In the genomic region with DNA sequence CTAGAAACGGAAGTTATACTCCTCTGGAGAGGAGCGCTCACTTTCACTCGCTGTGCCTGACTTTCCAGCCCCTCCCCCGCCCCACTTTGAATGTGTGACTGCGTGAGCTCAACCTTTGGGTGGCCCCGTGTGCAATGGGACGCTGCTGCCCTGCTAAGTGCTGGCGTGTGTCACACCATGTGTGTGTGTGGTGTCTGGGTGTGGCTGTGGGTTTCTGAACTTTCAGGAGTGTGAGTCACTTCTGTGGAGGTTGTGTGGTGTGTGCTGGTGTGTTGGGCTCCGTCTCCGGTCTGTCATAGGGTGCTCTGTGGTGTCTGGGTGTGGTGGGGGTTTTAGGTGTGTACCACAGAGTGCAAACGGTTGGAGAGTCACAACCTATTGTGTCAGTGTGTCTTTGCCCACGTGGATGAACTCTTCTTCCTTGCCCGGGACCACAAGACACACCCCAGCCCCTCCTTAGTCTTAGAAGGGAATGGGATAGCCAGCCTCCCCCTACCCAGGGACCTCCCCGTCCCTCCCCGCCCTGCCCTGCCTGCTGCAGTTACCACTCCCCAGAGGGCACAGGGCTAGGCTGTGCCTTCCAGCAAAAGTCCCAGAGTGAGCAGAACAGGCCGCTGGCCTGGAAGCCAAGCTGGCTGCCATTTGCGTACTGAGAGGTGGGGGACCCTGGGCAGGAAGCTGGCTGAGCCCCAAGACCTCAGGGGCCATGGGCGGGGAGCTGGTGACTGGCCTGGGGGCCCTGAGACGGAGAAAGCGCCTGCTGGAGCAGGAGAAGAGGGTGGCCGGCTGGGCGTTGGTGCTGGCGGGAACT, we compare ENCODE assay signal across 8 mouse cellular contexts. TPM values are rescaled to one million over a fixed set of nuclear protein-coding genes. Genes with fewer than 3 reads are reported as not detected.
A peak's percentile ranks its signal among the peaks of the same experiment; 100 is the strongest.
DNase-seq lines count a peak whose midpoint lies in the region; ATAC-seq and TF ChIP-seq lines count a peak whose summit lies in the region.

A gene (plus strand): TSS at position 533 of the 811 bp plus-strand sequence.

- H3K4me1 ChIP-seq in intestine, embryonic 15.5 days (replicated peaks), result peaks cover 6% of the 10 kb centered on the region; the same call in 1 of the 2 replicates
- peaks cover 30% of the 10 kb centered on the region for H3K4me1 ChIP-seq in neural tube, embryonic 13.5 days (replicated peaks)

- H3K4me2 ChIP-seq in intestine, embryonic 15.5 days (replicated peaks), result no peak within 1 kb of the TSS; the same call in 1 of the 2 replicates
- peak within 1 kb of the TSS; percentile 9; the same call in 1 of the 2 replicates for H3K4me2 ChIP-seq in neural tube, embryonic 13.5 days

- H3K9ac ChIP-seq in intestine, embryonic 15.5 days, result no peak within 1 kb of the TSS
- H3K9ac ChIP-seq in neural tube, embryonic 13.5 days, result peak within 1 kb of the TSS; percentile 45; the same call in 1 of the 2 replicates

- TF ChIP-seq CTCF in gastrocnemius, adult 2 months (IDR thresholded peaks at IDR 0.05), result no peak

- no peaks in the 10 kb centered on the region for H3K9me3 ChIP-seq in intestine, embryonic 15.5 days
- no peaks in the 10 kb centered on the region for H3K9me3 ChIP-seq in neural tube, embryonic 13.5 days

- intact Hi-C loops in gastrocnemius, adult 2 months (cut with DNase I), result no loop called here
- intact Hi-C loops in left cerebral cortex, postnatal 36 days (cut with DNase I), result no loop called here

- WGBS in intestine, embryonic 15.5 days, result 36% methylated on average over 23 of the region's 23 CpGs
- WGBS in neural tube, embryonic 13.5 days, result 46% methylated on average over 23 of the region's 23 CpGs

- peak; percentile 10 for DNase-seq in gastrocnemius, adult 2 months
- DNase-seq in gastrocnemius, adult 18-20 months (ENCODE audit: low spot score), result no peak
- no peak for DNase-seq in left cerebral cortex, postnatal 36 days (ENCODE audit: low spot score in 2 of 2)
- no peak for DNase-seq in Muller cell, postnatal 12 days (ENCODE audit: inconsistent ontology term)
- DNase-seq in c-Kit-positive CD71-positive TER-119-positive erythroid progenitor cells, embryonic 14.5 days (ENCODE audit: low spot score), result no peak

- peak within 1 kb of the TSS; percentile 47 for H3K4me3 ChIP-seq in gastrocnemius, adult 2 months
- 0 out of 2 replicates have a peak within 1 kb of the TSS, but pooled peaks have one; percentile 9 for H3K4me3 ChIP-seq in intestine, embryonic 15.5 days (replicated peaks)
- peak within 1 kb of the TSS; percentile 8; the same call in 1 of the 2 replicates for H3K4me3 ChIP-seq in neural tube, embryonic 13.5 days

- ATAC-seq in CD4-positive, CD25-positive, alpha-beta regulatory T cell, adult 4 months, result peak; percentile 66
- peak; percentile 46; the same call in 1 of the 2 replicates for ATAC-seq in intestine, embryonic 15.5 days
- ATAC-seq in neural tube, embryonic 13.5 days (ENCODE audit: low read depth), result no peak

- H3K27me3 ChIP-seq in intestine, embryonic 15.5 days (replicated peaks), result no peaks in the 10 kb centered on the region
- no peaks in the 10 kb centered on the region for H3K27me3 ChIP-seq in neural tube, embryonic 13.5 days

- H3K36me3 ChIP-seq in intestine, embryonic 15.5 days, result no peaks in the 10 kb centered on the region
- H3K36me3 ChIP-seq in neural tube, embryonic 13.5 days, result no peaks in the 10 kb centered on the region

- peak within 1 kb of the TSS; percentile 38; the same call in 1 of the 2 replicates for H3K27ac ChIP-seq in gastrocnemius, adult 2 months
- no peak within 1 kb of the TSS for H3K27ac ChIP-seq in intestine, embryonic 15.5 days
- H3K27ac ChIP-seq in neural tube, embryonic 13.5 days (replicated peaks), result no peak within 1 kb of the TSS

RNA-seq across cellular contexts. Expression of the gene that starts here (rescaled TPM):
- total RNA-seq in gastrocnemius, adult 2 months (2021), result under 1 TPM; 0.25 to 0.64 TPM
- total RNA-seq in gastrocnemius, adult 18-20 months (2021), result under 1 TPM; 0.46 to 0.50 TPM
- polyA plus RNA-seq in CD4-positive, CD25-positive, alpha-beta regulatory T cell, adult 4 months (2017; shearing (Covaris generic)), result 100 to 1,000 TPM; 130 to 152 TPM
- 2.7 and 3.4 TPM in 2 replicates for polyA plus RNA-seq in intestine, embryonic 15.5 days (2015; fragmentation: Nextera tagmentation; extraction: Ambion mirVana)
- 2.1 and 2.2 TPM in 2 replicates for polyA plus RNA-seq in neural tube, embryonic 13.5 days (2015; fragmentation: Nextera tagmentation; extraction: Ambion mirVana)
- under 1 TPM; 0.42 to 0.77 TPM for total RNA-seq in left cerebral cortex, postnatal 36 days (2021)

Comparison
In these comparisons a context has a peak if more than half of its experiments do, and no peak if none do; other contexts are left out.
1. RNA of the gene that starts here (polyA plus RNA-seq): 130 to 152 TPM in CD4-positive, CD25-positive, alpha-beta regulatory T cell, adult 4 months; 2.7 to 3.4 TPM in intestine, embryonic 15.5 days and 2.1 to 2.2 TPM in neural tube, embryonic 13.5 days; every median in the first group is over 10 times any median in the second.
2. Peak in DNase-seq, H3K4me3 ChIP-seq and H3K27ac ChIP-seq in gastrocnemius, adult 2 months; RNA of the gene not detected or under 1 TPM.
3. Peak in every context shown above with its lines, with median percentiles within 50 percentile points of each other: H3K4me3 ChIP-seq.